Mouse (Mus musculus) testis, adult 2 months (tissue): ENCODE data around the gene Cep350. TPM values are rescaled to one million over a fixed set of nuclear protein-coding genes. Genes with fewer than 3 reads are reported as not detected.

Experiments
- H3K27ac ChIP-seq: fragments of 200-500 bp; 2 replicates; pipeline ENCODE4 v1.5.1; 2012; ENCODE audit warnings: low read depth, low read length; ENCODE audit not compliant: control insufficient read depth, insufficient read depth
- H3K27me3 ChIP-seq: fragments of 200-500 bp; 2 replicates; pipeline ENCODE4 v1.6.1; 2012; ENCODE audit warnings: mild to moderate bottlenecking, low read length, moderate library complexity; ENCODE audit not compliant: control insufficient read depth, insufficient read depth
- H3K36me3 ChIP-seq: fragments of 200-500 bp; 2 replicates; pipeline ENCODE4 v1.6.1; 2012; ENCODE audit warnings: mild to moderate bottlenecking, low read length; ENCODE audit not compliant: control insufficient read depth, insufficient read depth
- H3K4me1 ChIP-seq: fragments of 200-500 bp; 2 replicates; pipeline ENCODE4 v1.6.1; 2012; ENCODE audit warnings: low read length; ENCODE audit not compliant: control insufficient read depth, insufficient read depth
- H3K4me3 ChIP-seq: fragments of 200-500 bp; 2 replicates; pipeline ENCODE4 v1.5.1; 2012; ENCODE audit warnings: low read depth, mild to moderate bottlenecking, low read length, moderate library complexity, mixed read lengths; ENCODE audit not compliant: control insufficient read depth
- CTCF ChIP-seq: fragments of 200-500 bp; IDR thresholded peaks from 2 replicates; pipeline ENCODE4 v1.5.1; 2012; ENCODE audit warnings: low read depth, mild to moderate bottlenecking, inconsistent platforms, low read length, moderate library complexity; ENCODE audit not compliant: control insufficient read depth, insufficient read depth, insufficient replicate concordance
- POLR2A ChIP-seq: fragments of 200-500 bp; IDR thresholded peaks from 2 replicates; pipeline ENCODE4 v1.6.1; 2012; ENCODE audit warnings: low read depth, mild to moderate bottlenecking, inconsistent platforms, low read length, moderate library complexity; ENCODE audit not compliant: control insufficient read depth
- polyA plus RNA-seq: library from polyadenylated mRNA; depleted of rRNA; stranded (reverse); fragments of >200 nt; gene quantifications from 2 replicates; pipeline ENCODE4 v1.2.3, GENCODE M21; 2012

The Cep350 gene
- polyA plus RNA-seq, 1 experiment = 43.6 TPM

- TF ChIP-seq CTCF = no peak
- TF ChIP-seq POLR2A = no peak
- H3K27me3 ChIP-seq = no peaks in the 10 kb centered on the region
- no peaks in the 10 kb centered on the region for H3K36me3 ChIP-seq
- H3K4me1 ChIP-seq = no peaks in the 10 kb centered on the region
- no peak overlapping the region for H3K4me3 ChIP-seq
- H3K27ac ChIP-seq = no peak overlapping the region
Observed at GRCm38 (mm10) chr1:155844235-155844634, 128.8 kb downstream of the Cep350 start.

- Histone ChIP-seq H3K27ac (no peak overlapping the region), H3K4me1 (no peaks in the 10 kb centered on the region), H3K36me3 (no peaks in the 10 kb centered on the region), H3K4me3 (no peak overlapping the region), H3K27me3 (no peaks in the 10 kb centered on the region)
- no peak for TF ChIP-seq POLR2A
- TF ChIP-seq CTCF = no peak
Observed at GRCm38 (mm10) chr1:155843538-155843937, 129.5 kb downstream of the Cep350 start.

- TF ChIP-seq CTCF = no peak
- no peak for TF ChIP-seq POLR2A
- Histone ChIP-seq H3K27ac (no peak overlapping the region), H3K27me3 (no peaks in the 10 kb centered on the region), H3K4me3 (no peak overlapping the region), H3K4me1 (no peaks in the 10 kb centered on the region), H3K36me3 (no peaks in the 10 kb centered on the region; the same call in 1 of the 2 replicates)
Observed at GRCm38 (mm10) chr1:155835667-155836066, 137.4 kb downstream of the Cep350 start.

GRCm38 (mm10) chr1:155833610-155834009, 139.4 kb downstream of the Cep350 start:
- Histone ChIP-seq H3K36me3 (no peaks in the 10 kb centered on the region; the same call in 1 of the 2 replicates), H3K27me3 (no peaks in the 10 kb centered on the region), H3K27ac (no peak overlapping the region), H3K4me1 (no peaks in the 10 kb centered on the region), H3K4me3 (no peak overlapping the region)
- no peak for TF ChIP-seq CTCF
- no peak for TF ChIP-seq POLR2A

GRCm38 (mm10) chr1:155831958-155832357, 141.1 kb downstream of the Cep350 start:
- Histone ChIP-seq H3K27me3 (no peaks in the 10 kb centered on the region), H3K27ac (no peak overlapping the region), H3K4me3 (no peak overlapping the region), H3K4me1 (peaks cover 5% of the 10 kb centered on the region; the same call in 1 of the 2 replicates), H3K36me3 (no peaks in the 10 kb centered on the region)
- TF ChIP-seq CTCF (no peak), POLR2A (no peak)

- Histone ChIP-seq H3K4me1 (peaks cover 5% of the 10 kb centered on the region; the same call in 1 of the 2 replicates), H3K27ac (no peak overlapping the region), H3K27me3 (no peaks in the 10 kb centered on the region), H3K4me3 (no peak overlapping the region), H3K36me3 (no peaks in the 10 kb centered on the region)
- no peak for TF ChIP-seq CTCF
- TF ChIP-seq POLR2A = no peak
Observed at GRCm38 (mm10) chr1:155830861-155831260, 142.2 kb downstream of the Cep350 start.

GRCm38 (mm10) chr1:155827703-155828295, 145.3 kb downstream of the Cep350 start:
- no peak for TF ChIP-seq POLR2A
- TF ChIP-seq CTCF = no peak
- H3K4me3 ChIP-seq = no peak overlapping the region
- H3K4me1 ChIP-seq = peaks cover 5% of the 10 kb centered on the region; the same call in 1 of the 2 replicates
- no peaks in the 10 kb centered on the region for H3K27me3 ChIP-seq
- H3K27ac ChIP-seq = no peak overlapping the region
- no peaks in the 10 kb centered on the region for H3K36me3 ChIP-seq

GRCm38 (mm10) chr1:155826803-155827395, 146.2 kb downstream of the Cep350 start:
- Histone ChIP-seq H3K27ac (no peak overlapping the region), H3K36me3 (no peaks in the 10 kb centered on the region), H3K27me3 (no peaks in the 10 kb centered on the region), H3K4me3 (no peak overlapping the region), H3K4me1 (peaks cover 5% of the 10 kb centered on the region; the same call in 1 of the 2 replicates)
- no peak for TF ChIP-seq POLR2A
- TF ChIP-seq CTCF = no peak
